Mouse (Mus musculus) right cerebral cortex, adult 2 months (tissue): ENCODE results near the gene Ramp2.

Experiments
- DNase-seq, 2 experiments: peaks; one replicate each; pipeline ENCODE4 v3.0.0; 2021 to 2022; ENCODE audit warnings: low spot score in 2 of 2

The Ramp2 gene

GRCm38 (mm10) chr11:101245855-101246701 lies at the start of gene Ramp2:
TSS of gene Ramp2 (plus strand) at chr11:101246028.
- no peak for DNase-seq

GRCm38 (mm10) chr11:101196175-101196574 lies 49.7 kb upstream of the Ramp2 start:
- no peak for DNase-seq

- no peak for DNase-seq
These were observed 46.3 kb upstream of the Ramp2 start for GRCm38 (mm10) chr11:101199555-101199954.

GRCm38 (mm10) chr11:101200986-101201385 lies 44.8 kb upstream of the Ramp2 start:
- DNase-seq: peak; percentile 42 to 67

- DNase-seq: peak in 1 of 2 experiments; percentile 26
These were observed 33.9 kb upstream of the Ramp2 start for GRCm38 (mm10) chr11:101211970-101212369.

- DNase-seq: no peak
These were observed 28.9 kb upstream of the Ramp2 start for GRCm38 (mm10) chr11:101216936-101217335.

- no peak for DNase-seq
These were observed 27.3 kb upstream of the Ramp2 start for GRCm38 (mm10) chr11:101218436-101219055.

- DNase-seq: no peak
These were observed 25.0 kb upstream of the Ramp2 start for GRCm38 (mm10) chr11:101220853-101221252.

GRCm38 (mm10) chr11:101221306-101221986 lies 24.4 kb upstream of the Ramp2 start:
- no peak for DNase-seq

- no peak for DNase-seq
These were observed 21.5 kb upstream of the Ramp2 start for GRCm38 (mm10) chr11:101224337-101224736.

- DNase-seq: no peak
These were observed 20.3 kb upstream of the Ramp2 start for GRCm38 (mm10) chr11:101225331-101226064.

GRCm38 (mm10) chr11:101226065-101226701 lies 19.6 kb upstream of the Ramp2 start, which contains the start of gene Ezh1:
TSS of gene Ezh1 (minus strand) at chr11:101226463.
- peak; percentile 88 to 91 for DNase-seq

- DNase-seq: no peak
These were observed 16.4 kb upstream of the Ramp2 start for GRCm38 (mm10) chr11:101229361-101229900.

- no peak for DNase-seq
These were observed 15.7 kb upstream of the Ramp2 start for GRCm38 (mm10) chr11:101230061-101230511.

- no peak for DNase-seq
These were observed 15.3 kb upstream of the Ramp2 start for GRCm38 (mm10) chr11:101230526-101230925.

GRCm38 (mm10) chr11:101230991-101231871 lies 14.6 kb upstream of the Ramp2 start:
- peak in 1 of 2 experiments; percentile 18 for DNase-seq

GRCm38 (mm10) chr11:101232010-101232839 lies 13.6 kb upstream of the Ramp2 start:
- no peak for DNase-seq

GRCm38 (mm10) chr11:101233240-101233639 lies 12.6 kb upstream of the Ramp2 start:
- no peak for DNase-seq

GRCm38 (mm10) chr11:101234124-101234523 lies 11.7 kb upstream of the Ramp2 start:
- no peak for DNase-seq
